Mouse (Mus musculus): ENCODE results near the gene Fam47e.

GRCm38 (mm10) chr5:92633526-92633925 lies 78.7 kb downstream of the Fam47e start:
- TF ChIP-seq CTCF (conservative IDR thresholded peaks at IDR 0.05 in 1 of 2, IDR thresholded peaks at IDR 0.05 in 1 of 2; ENCODE audit: low read depth in 2 of 2, low read length in 2 of 2), result peak in 1 of 2 experiments; percentile 49; a peak in 2 of 4 replicates
- TF ChIP-seq ZMIZ1 (IDR thresholded peaks at IDR 0.05; ENCODE audit: low read depth, low read length), result no peak
- TF ChIP-seq POLR2A (IDR thresholded peaks at IDR 0.05; ENCODE audit: low read depth, low read length), result no peak
- TF ChIP-seq MAZ (IDR thresholded peaks at IDR 0.05; ENCODE audit: low read depth, low read length), result no peak
- no peak for TF ChIP-seq UBTF (IDR thresholded peaks at IDR 0.05; ENCODE audit: low read depth, low read length)
- no peak for TF ChIP-seq MAX (IDR thresholded peaks at IDR 0.05; ENCODE audit: low read length)
- no peak for TF ChIP-seq PAX5 (IDR thresholded peaks at IDR 0.05; ENCODE audit: low read length)
- no peak for TF ChIP-seq USF1 (IDR thresholded peaks at IDR 0.05; ENCODE audit: low read depth, low read length)
- TF ChIP-seq NELFE (IDR thresholded peaks at IDR 0.05; ENCODE audit: low read depth, low read length), result no peak
- no peak for TF ChIP-seq USF2 (conservative IDR thresholded peaks at IDR 0.05; ENCODE audit: low read depth, low read length)
- no peak for TF ChIP-seq BHLHE40 (IDR thresholded peaks at IDR 0.05; ENCODE audit: low read depth, low read length)
